Mouse (Mus musculus) bone marrow, adult 2 months (tissue): Measurements from ENCODE around the gene Ubqln4.

Experiments
- CTCF ChIP-seq: fragments of 200-500 bp; IDR thresholded peaks from 2 replicates; pipeline ENCODE4 v1.5.1; 2011; ENCODE audit warnings: low read length, control low read depth; ENCODE audit not compliant: control insufficient read depth, insufficient read depth
- POLR2A ChIP-seq: fragments of 200-500 bp; IDR thresholded peaks from 2 replicates; pipeline ENCODE4 v1.6.1; 2011; ENCODE audit warnings: low read depth, mild to moderate bottlenecking, control low read depth, low read length, borderline replicate concordance; ENCODE audit not compliant: control insufficient read depth

- TF ChIP-seq CTCF (no peak), POLR2A (no peak)
These were observed 60.9 kb downstream of the Ubqln4 start for GRCm38 (mm10) chr3:88614418-88614817.
